Mouse (Mus musculus): ENCODE results near the gene Rnf207. TPM values are rescaled to one million over a fixed set of nuclear protein-coding genes. Genes with fewer than 3 reads are reported as not detected.

The Rnf207 gene
- polyA plus RNA-seq, 1 experiment from 2014 or later = 3.3 TPM

DNA sequence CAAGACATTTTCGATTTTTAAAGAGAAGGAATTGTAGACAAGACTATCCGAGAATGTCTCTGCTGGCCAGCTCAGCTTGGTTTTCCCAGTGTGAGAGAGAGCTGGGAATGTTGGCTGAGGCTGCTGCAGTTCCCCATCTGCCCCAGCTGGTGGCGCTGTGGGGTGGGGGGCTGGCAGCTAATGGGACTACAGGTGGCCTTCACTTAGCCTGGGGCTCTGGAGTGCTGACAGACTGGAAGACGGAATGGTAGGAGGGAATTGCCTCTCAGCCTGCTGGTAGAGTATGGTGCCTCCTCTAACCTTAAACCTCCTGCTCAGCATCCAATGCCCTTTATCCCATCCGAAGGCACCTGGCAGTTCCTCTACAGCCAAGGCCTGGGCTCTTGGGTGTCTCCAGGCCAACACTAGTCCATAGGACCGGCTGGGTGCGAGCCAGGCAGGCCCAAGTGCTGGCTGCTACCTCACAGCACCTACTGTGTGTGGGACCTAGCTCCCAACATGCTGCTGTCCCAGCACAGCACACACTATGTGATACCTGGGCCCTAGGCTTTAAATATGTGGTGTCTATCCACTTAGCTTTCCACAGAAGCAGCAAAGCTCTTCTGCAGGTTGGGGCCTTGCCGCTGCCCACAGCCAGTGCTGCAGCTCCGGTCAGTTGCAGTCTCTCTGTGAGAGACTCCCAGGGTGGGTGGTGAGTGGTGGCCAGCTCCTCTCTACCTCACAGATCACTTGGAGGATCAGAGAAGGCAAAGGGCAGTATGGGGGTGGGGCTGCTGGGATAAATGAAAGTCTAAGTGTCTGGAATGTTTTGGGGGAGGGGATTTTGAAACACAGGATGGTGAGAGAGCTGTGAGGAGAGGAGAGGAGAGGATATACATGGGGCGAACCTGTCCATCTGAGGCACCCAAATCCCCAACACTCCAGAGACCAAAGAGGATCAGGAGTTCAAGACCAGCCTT lies 42.1 kb downstream of the Rnf207 start:
- WGBS = 52% methylated on average over 10 of the region's 10 CpGs
- Histone ChIP-seq H3K36me3 (0 out of 2 replicates have a peak, but pooled peaks cover 6% of the 10 kb centered on the region), H3K4me3 (no peak overlapping the region), H3K9ac (no peak overlapping the region), H3K9me3 (no peaks in the 10 kb centered on the region), H3K4me2 (no peak overlapping the region), H3K4me1 (peaks cover 41% of the 10 kb centered on the region), H3K27ac (no peak overlapping the region), H3K27me3 (peaks cover 49% of the 10 kb centered on the region)
- no peak for ATAC-seq (ENCODE audit: borderline replicate concordance, extremely low read depth, low FRiP score, low TSS enrichment)

DNA sequence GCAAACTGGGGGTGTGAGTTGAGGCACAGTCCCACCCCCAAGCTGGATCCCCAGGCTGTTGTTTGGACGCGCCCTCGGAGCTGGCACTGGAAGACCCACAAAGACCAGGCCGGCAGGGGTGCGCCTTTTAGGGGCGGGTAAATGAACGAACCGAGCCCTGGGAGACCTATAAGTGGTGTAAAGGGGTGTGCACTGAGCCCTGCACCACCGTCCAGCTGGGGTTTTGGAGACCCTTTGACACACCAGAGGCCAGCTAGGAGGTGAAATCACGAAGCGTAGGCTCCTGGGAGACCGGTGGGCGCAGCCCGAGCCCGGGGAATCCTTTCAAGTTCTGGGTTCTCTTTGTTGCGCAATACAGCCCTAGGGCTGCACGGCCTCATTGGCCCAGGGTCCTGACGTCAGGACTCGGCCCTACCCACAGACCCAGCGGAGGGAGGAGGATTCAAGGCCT lies 44.1 kb downstream of the Rnf207 start:
- WGBS = 2% methylated on average over 20 of the region's 20 CpGs
- 0 out of 2 replicates have a peak, but pooled peaks cover 1% of the 10 kb centered on the region for H3K36me3 ChIP-seq
- peak overlapping the region; percentile 78 for H3K9ac ChIP-seq
- no peaks in the 10 kb centered on the region for H3K9me3 ChIP-seq
- peaks cover 29% of the 10 kb centered on the region for H3K27me3 ChIP-seq
- H3K4me2 ChIP-seq = peak overlapping the region; percentile 96
- H3K27ac ChIP-seq = peak overlapping the region; percentile 94
- peaks cover 49% of the 10 kb centered on the region for H3K4me1 ChIP-seq
- ATAC-seq (ENCODE audit: borderline replicate concordance, extremely low read depth, low FRiP score, low TSS enrichment) = peak; percentile 25; the same call in 1 of the 2 replicates
- peak overlapping the region; percentile 71 for H3K4me3 ChIP-seq

DNA sequence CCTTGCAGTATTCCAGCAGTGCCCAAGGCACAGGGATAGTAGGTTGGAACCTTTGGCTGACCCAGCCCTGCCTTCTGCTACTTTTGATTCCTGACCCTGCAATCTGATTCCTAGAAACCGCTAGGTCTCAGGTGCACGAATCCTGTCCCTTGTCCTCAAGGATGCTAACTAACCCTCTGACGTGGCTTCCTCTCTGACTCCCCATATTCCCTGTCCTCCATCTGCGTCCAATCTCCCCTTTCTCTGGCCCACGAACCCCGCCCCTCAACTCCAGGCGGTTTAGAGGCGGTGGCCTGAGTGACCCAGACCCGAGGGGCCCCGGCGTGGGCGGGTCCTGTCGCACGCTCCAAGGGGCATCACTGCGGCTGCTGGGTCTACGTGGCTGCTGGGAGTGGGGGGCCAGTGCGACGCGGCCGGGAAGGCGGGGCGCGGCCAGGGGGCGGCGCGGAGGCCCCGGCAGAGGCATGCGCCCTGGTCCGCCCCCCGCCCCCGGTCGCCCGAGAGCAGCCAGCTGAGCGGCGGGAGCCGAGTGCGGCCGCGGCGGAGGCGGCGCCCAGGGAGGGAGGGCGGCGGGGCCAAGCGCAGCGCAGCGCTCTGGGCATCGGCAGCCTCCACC lies 45.1 kb downstream of the Rnf207 start, which contains the start of gene Gpr153:
Gene Gpr153, plus strand, starts transcription at position 612 of the 616 bp plus-strand sequence.
- Histone ChIP-seq H3K4me3 (peak within 1 kb of the TSS; percentile 71), H3K27me3 (peaks cover 28% of the 10 kb centered on the region), H3K4me1 (peaks cover 49% of the 10 kb centered on the region), H3K4me2 (peak within 1 kb of the TSS; percentile 96), H3K9ac (peak within 1 kb of the TSS; percentile 78), H3K9me3 (no peaks in the 10 kb centered on the region), H3K27ac (peak within 1 kb of the TSS; percentile 94), H3K36me3 (no peaks in the 10 kb centered on the region)
- peak; percentile 80 for ATAC-seq (ENCODE audit: borderline replicate concordance, extremely low read depth, low FRiP score, low TSS enrichment)
- WGBS = 1% methylated on average over 38 of the region's 48 CpGs

DNA sequence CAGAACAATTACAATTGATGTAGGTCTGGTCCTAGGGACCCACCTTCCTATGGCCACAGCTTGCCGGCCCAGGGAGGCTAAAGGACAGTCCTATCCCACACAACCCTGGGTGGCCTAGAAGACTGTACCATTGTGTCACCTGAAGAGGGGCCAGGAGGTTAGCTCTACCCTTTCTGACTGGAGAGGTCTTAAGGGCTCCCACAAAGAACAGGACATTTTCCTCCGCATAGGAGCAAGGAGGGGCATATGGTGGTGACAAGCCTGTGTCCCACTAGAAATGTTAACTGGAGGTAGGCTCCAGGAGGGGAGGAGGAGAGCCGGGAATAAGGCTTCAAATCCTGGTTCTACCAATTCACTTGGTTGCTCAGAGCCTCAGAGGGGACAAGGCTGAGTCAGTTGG lies 45.6 kb downstream of the Rnf207 start:
- Histone ChIP-seq H3K27me3 (peaks cover 28% of the 10 kb centered on the region), H3K4me2 (peak overlapping the region; percentile 96), H3K9ac (no peak overlapping the region), H3K4me3 (peak overlapping the region; percentile 71; the same call in 1 of the 2 replicates), H3K4me1 (peaks cover 50% of the 10 kb centered on the region), H3K36me3 (no peaks in the 10 kb centered on the region), H3K27ac (peak overlapping the region; percentile 94), H3K9me3 (no peaks in the 10 kb centered on the region)
- no peak for ATAC-seq (ENCODE audit: borderline replicate concordance, extremely low read depth, low FRiP score, low TSS enrichment)
- WGBS = 33% methylated on average over 3 of the region's 3 CpGs

DNA sequence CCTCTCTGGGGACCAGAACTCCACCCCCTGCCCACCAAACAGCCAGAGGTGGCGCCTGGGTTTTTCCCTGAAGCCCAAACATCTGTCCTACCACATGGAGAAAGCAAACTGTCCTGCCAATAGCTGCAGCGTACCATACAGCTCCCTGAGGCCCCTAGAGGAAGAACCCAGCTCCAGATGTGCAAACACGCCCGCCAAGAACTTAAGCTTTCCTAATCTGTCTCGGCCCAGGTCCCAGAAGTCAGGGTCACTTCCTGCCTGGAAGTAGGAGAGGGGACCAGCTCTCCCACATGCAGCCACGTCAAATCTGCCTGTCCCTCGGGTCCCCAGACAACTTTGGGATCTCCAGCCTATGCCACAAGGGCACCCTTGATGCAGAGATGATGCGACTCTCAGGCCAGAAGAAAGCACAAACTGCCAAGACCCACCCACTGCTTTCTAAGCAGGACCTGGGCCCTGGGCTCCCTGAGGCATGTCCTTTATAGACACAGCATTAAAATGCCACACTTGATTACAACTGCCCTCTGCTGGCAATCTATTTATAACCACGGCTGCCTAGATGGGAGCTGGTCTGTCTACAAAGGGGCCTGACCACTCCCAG lies 46.2 kb downstream of the Rnf207 start:
- Histone ChIP-seq H3K27me3 (peaks cover 28% of the 10 kb centered on the region), H3K9ac (no peak overlapping the region), H3K27ac (peak overlapping the region; percentile 94), H3K4me2 (peak overlapping the region; percentile 1; the same call in 1 of the 2 replicates), H3K9me3 (no peaks in the 10 kb centered on the region), H3K4me1 (peaks cover 57% of the 10 kb centered on the region), H3K36me3 (no peaks in the 10 kb centered on the region), H3K4me3 (no peak overlapping the region)
- WGBS = 23% methylated on average over 9 of the region's 9 CpGs
- ATAC-seq (ENCODE audit: borderline replicate concordance, extremely low read depth, low FRiP score, low TSS enrichment) = peak; percentile 52

DNA sequence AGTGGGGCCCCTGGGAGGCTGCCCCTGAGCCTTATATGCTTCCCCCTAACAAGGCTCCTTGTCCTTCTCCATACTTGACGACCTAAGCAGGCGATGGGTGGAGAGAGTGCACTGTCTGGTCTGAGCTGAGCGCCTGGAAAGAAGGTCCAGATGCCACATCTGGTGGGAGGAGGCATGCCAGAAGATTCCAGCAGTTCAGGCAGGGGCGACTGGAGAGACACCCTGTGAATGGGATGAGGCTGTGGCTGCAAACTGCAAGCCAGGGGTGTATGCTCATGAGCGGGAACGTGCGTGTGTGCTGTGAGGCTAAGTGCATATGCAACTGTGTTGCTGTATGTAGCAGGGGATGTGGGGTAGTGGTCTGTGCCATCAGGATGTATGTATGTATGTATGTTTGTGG lies 46.8 kb downstream of the Rnf207 start:
- WGBS = 45% methylated on average over 7 of the region's 7 CpGs
- peak overlapping the region; percentile 1; the same call in 1 of the 2 replicates for H3K4me2 ChIP-seq
- H3K4me3 ChIP-seq = no peak overlapping the region
- peaks cover 60% of the 10 kb centered on the region for H3K4me1 ChIP-seq
- no peaks in the 10 kb centered on the region for H3K9me3 ChIP-seq
- no peak overlapping the region for H3K9ac ChIP-seq
- peaks cover 28% of the 10 kb centered on the region for H3K27me3 ChIP-seq
- no peaks in the 10 kb centered on the region for H3K36me3 ChIP-seq
- peak overlapping the region; percentile 94 for H3K27ac ChIP-seq
- no peak for ATAC-seq (ENCODE audit: borderline replicate concordance, extremely low read depth, low FRiP score, low TSS enrichment)

DNA sequence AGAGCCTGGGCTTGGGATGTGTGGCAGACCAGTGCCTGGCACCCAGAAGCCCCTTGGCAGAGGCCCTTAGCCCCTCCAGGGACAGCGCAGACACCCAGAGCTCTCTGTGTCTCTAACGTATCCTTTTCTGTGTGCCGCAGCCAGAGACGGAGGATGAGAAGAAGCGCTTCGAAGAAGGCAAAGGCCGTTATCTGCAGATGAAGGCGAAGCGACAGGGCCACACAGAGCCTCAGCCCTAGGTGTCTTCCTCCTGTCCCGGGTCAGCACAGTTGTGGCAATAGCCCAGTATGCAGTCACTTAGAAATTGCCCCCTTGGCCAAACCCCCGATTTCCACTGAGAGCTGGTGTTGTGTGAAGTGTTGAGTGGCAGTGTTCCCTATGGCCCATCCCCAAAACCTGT lies 47.5 kb downstream of the Rnf207 start:
- Histone ChIP-seq H3K9me3 (no peaks in the 10 kb centered on the region), H3K9ac (no peak overlapping the region), H3K4me1 (peaks cover 60% of the 10 kb centered on the region), H3K4me2 (no peak overlapping the region), H3K4me3 (no peak overlapping the region), H3K36me3 (no peaks in the 10 kb centered on the region), H3K27ac (peak overlapping the region; percentile 94), H3K27me3 (peaks cover 28% of the 10 kb centered on the region)
- 89% methylated on average over 11 of the region's 11 CpGs for WGBS
- ATAC-seq (ENCODE audit: borderline replicate concordance, extremely low read depth, low FRiP score, low TSS enrichment) = no peak

GRCm38 (mm10) chr4:152270599-152270998 lies 48.2 kb downstream of the Rnf207 start:
- Histone ChIP-seq H3K9ac (no peak overlapping the region), H3K4me1 (peaks cover 57% of the 10 kb centered on the region), H3K9me3 (no peaks in the 10 kb centered on the region), H3K27me3 (peaks cover 23% of the 10 kb centered on the region), H3K4me2 (no peak overlapping the region), H3K36me3 (no peaks in the 10 kb centered on the region), H3K4me3 (no peak overlapping the region), H3K27ac (no peak overlapping the region)
- no peak for ATAC-seq (ENCODE audit: borderline replicate concordance, extremely low read depth, low FRiP score, low TSS enrichment)
- WGBS = 82% methylated on average over 9 of the region's 9 CpGs

DNA sequence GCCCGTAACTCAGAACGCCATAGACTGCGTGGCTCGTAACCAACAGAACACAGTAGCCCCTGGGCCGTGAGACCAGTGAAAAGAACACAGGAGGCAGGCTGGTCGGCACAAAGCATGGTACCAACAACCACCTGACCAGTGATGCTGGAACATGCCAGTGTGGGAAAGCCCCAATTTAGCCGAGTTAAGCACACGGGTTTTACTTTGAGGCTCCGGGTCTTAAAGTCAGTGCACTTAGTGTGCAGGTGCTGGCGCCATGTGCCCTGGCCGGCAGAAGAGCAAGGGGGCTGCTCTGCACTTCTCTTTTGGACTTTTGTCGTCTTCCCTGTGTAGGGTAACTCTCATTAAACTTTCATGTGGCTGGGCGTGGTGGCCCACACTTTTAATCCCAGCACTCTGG lies 48.8 kb downstream of the Rnf207 start:
- Histone ChIP-seq H3K9ac (no peak overlapping the region), H3K4me2 (no peak overlapping the region), H3K4me1 (peaks cover 51% of the 10 kb centered on the region), H3K36me3 (no peaks in the 10 kb centered on the region), H3K4me3 (no peak overlapping the region), H3K27ac (no peak overlapping the region), H3K9me3 (no peaks in the 10 kb centered on the region), H3K27me3 (peaks cover 17% of the 10 kb centered on the region; the same call in 1 of the 2 replicates)
- ATAC-seq (ENCODE audit: borderline replicate concordance, extremely low read depth, low FRiP score, low TSS enrichment) = no peak
- 88% methylated on average over 13 of the region's 13 CpGs for WGBS

GRCm38 (mm10) chr4:152267748-152268369 lies 50.9 kb downstream of the Rnf207 start:
- WGBS = 46% methylated on average over 13 of the region's 13 CpGs
- H3K4me1 ChIP-seq = peaks cover 47% of the 10 kb centered on the region
- no peak overlapping the region for H3K4me2 ChIP-seq
- H3K27me3 ChIP-seq = peaks cover 1% of the 10 kb centered on the region; the same call in 1 of the 2 replicates
- no peaks in the 10 kb centered on the region for H3K9me3 ChIP-seq
- H3K36me3 ChIP-seq = no peaks in the 10 kb centered on the region
- H3K9ac ChIP-seq = no peak overlapping the region
- 0 out of 2 replicates have a peak overlapping the region, but pooled peaks have one; percentile 36 for H3K27ac ChIP-seq
- no peak overlapping the region for H3K4me3 ChIP-seq
- ATAC-seq (ENCODE audit: borderline replicate concordance, extremely low read depth, low FRiP score, low TSS enrichment) = no peak

GRCm38 (mm10) chr4:152266236-152266895 lies 52.4 kb downstream of the Rnf207 start:
- 35% methylated on average over 10 of the region's 10 CpGs for WGBS
- H3K4me1 ChIP-seq = peaks cover 42% of the 10 kb centered on the region

More at GRCm38 (mm10) chr4:152266236-152266895, 52.4 kb downstream of the Rnf207 start:
- Histone ChIP-seq H3K9me3 (no peaks in the 10 kb centered on the region), H3K27ac (no peak overlapping the region), H3K36me3 (no peaks in the 10 kb centered on the region), H3K4me2 (no peak overlapping the region), H3K9ac (no peak overlapping the region), H3K27me3 (no peaks in the 10 kb centered on the region), H3K4me3 (no peak overlapping the region)
- no peak for ATAC-seq (ENCODE audit: borderline replicate concordance, extremely low read depth, low FRiP score, low TSS enrichment)

Data from lung, embryonic 15.5 days (tissue).